Comparison of ENCODE assay signal across 27 mouse cellular contexts in the genomic region with DNA sequence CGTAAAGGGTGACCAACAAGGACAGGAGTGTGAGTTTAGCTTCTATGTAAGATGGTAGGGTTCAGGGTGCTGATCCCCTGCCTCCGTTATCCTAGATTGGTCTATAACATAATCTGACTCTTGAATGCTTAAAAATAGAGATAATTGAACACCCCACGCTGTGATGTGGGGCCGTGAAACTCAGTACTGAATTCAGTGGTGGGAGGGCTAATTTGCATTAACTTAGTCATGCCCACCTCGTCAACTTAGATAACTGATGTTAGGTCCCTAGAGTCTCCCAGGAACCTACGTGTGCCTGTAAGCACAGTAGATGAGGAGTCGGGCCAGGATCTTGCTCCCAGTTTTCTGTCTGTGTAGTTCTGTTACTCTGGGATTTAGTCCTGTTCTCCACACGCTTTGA. TPM values are rescaled to one million over a fixed set of nuclear protein-coding genes. Genes with fewer than 3 reads are reported as not detected.
DNase-seq lines count a peak whose midpoint lies in the region; ATAC-seq and TF ChIP-seq lines count a peak whose summit lies in the region.
"Had no signal": no experiment of that assay in that cellular context is flagged by ENCODE, and none has a peak within 500 bp of the region (broad histone marks: within the 10 kb centered on the region; RNA-seq: fewer than 3 reads in every experiment).

No protein-coding gene starts in this region.

- in situ Hi-C loops in CH12.LX (cut with MboI; ENCODE audit: low pct_ligation_motif_present, low pct_unique_long_range_greater_than_20kb, low sequenced_read_pairs) = no loop called here

- no peaks in the 10 kb centered on the region for H3K9me3 ChIP-seq in CH12.LX (replicated peaks; ENCODE audit: low read length)
- H3K9me3 ChIP-seq: embryonic facial prominence, embryonic 10.5 days; embryonic facial prominence, embryonic 12.5 days; forebrain, embryonic 13.5 days; forebrain, embryonic 15.5 days had no signal

- H3K4me3 ChIP-seq in CH12.LX (replicated peaks in 1 of 3; ENCODE audit: low read depth in 2 of 3, low read length in 2 of 3, poor library complexity in 1 of 3) = no peak overlapping the region
- H3K4me3 ChIP-seq in brown adipose tissue, adult 24 weeks (ENCODE audit: insufficient read depth, low read depth, low read length) = no peak overlapping the region
- H3K4me3 ChIP-seq: embryonic facial prominence, embryonic 10.5 days; embryonic facial prominence, embryonic 12.5 days; forebrain, embryonic 13.5 days; forebrain, embryonic 15.5 days had no signal

- DNase-seq in frontal cortex, postnatal 10 days (ENCODE audit: low spot score in 2 of 2) = no peak
- DNase-seq in CH12.LX (ENCODE audit: extremely low read depth) = no peak
- no peak for DNase-seq in layer of hippocampus, postnatal 14 days (ENCODE audit: low spot score in 2 of 2)
- DNase-seq: adrenal gland, adult 2 months; adrenal gland, postnatal 25 days; B cell, adult 2 months; cerebellum, adult 11 months; cerebellum, adult 18-20 months; cerebellum, adult 9-10 months; cerebellum, postnatal 10 days; cerebellum, postnatal 25 days; forebrain, postnatal 0 days had no signal

- TF ChIP-seq EP300 in CH12.LX (IDR thresholded peaks at IDR 0.05; ENCODE audit: low read length) = no peak

- H3K4me2 ChIP-seq in CH12.LX (ENCODE audit: insufficient read depth, low read depth, poor library complexity, severe bottlenecking) = peak overlapping the region; percentile 3; the same call in 1 of the 2 replicates
- H3K4me2 ChIP-seq: embryonic facial prominence, embryonic 12.5 days; forebrain, embryonic 13.5 days; forebrain, embryonic 15.5 days had no signal

- no peak for TF ChIP-seq RAD21 in CH12.LX (IDR thresholded peaks at IDR 0.05; ENCODE audit: low read depth, low read length)

- peak; percentile 85 for ATAC-seq in frontal cortex, adult (ENCODE audit: low TSS enrichment)
- ATAC-seq: CD4-positive, CD25-positive, alpha-beta regulatory T cell, adult 4 months; forebrain, embryonic 13.5 days; forebrain, embryonic 15.5 days; forebrain, postnatal 0 days had no signal

- dilution Hi-C loops in CH12.LX (cut with MboI; ENCODE audit: extremely low pct_ligation_motif_present, extremely low pct_unique_long_range_greater_than_20kb, low sequenced_read_pairs) = no loop called here

- H3K27me3 ChIP-seq in CH12.LX (replicated peaks) = no peaks in the 10 kb centered on the region
- H3K27me3 ChIP-seq: embryonic facial prominence, embryonic 12.5 days; forebrain, embryonic 13.5 days; forebrain, embryonic 15.5 days had no signal

- H3K27ac ChIP-seq in CH12.LX (ENCODE audit: insufficient read depth, low read depth) = no peak overlapping the region
- peak overlapping the region; percentile 87 for H3K27ac ChIP-seq in brown adipose tissue, adult 24 weeks (replicated peaks; ENCODE audit: low read depth, low read length)
- H3K27ac ChIP-seq: embryonic facial prominence, embryonic 10.5 days; embryonic facial prominence, embryonic 12.5 days; forebrain, embryonic 13.5 days; forebrain, embryonic 15.5 days had no signal

- H3K36me3 ChIP-seq in CH12.LX (replicated peaks in 1 of 2; ENCODE audit: control insufficient read depth in 1 of 2, insufficient read depth in 1 of 2, low read length in 1 of 2) = no peaks in the 10 kb centered on the region
- H3K36me3 ChIP-seq: embryonic facial prominence, embryonic 10.5 days; embryonic facial prominence, embryonic 12.5 days; forebrain, embryonic 15.5 days had no signal

- no peak overlapping the region for H3K9ac ChIP-seq in CH12.LX (ENCODE audit: insufficient read depth, low read depth)
- H3K9ac ChIP-seq: embryonic facial prominence, embryonic 12.5 days; forebrain, embryonic 13.5 days; forebrain, embryonic 15.5 days; forebrain, postnatal 0 days had no signal

- no peak for TF ChIP-seq CTCF in CH12.LX (conservative IDR thresholded peaks at IDR 0.05 in 1 of 2, IDR thresholded peaks at IDR 0.05 in 1 of 2; ENCODE audit: low read depth in 2 of 2, low read length in 2 of 2)

- H3K79me2 ChIP-seq in CH12.LX (replicated peaks; ENCODE audit: control insufficient read depth, extremely low read depth, insufficient read depth, poor library complexity, severe bottlenecking) = no peaks in the 10 kb centered on the region

- H3K4me1 ChIP-seq in CH12.LX (ENCODE audit: control insufficient read depth in 1 of 2, insufficient read depth in 2 of 2) = peaks cover 4 to 17% of the 10 kb centered on the region in 2 experiments
- peaks cover 5% of the 10 kb centered on the region; the same call in 1 of the 2 replicates for H3K4me1 ChIP-seq in brown adipose tissue, adult 24 weeks (ENCODE audit: control insufficient read depth, insufficient read depth, insufficient read length, low read length)
- H3K4me1 ChIP-seq: embryonic facial prominence, embryonic 10.5 days; embryonic facial prominence, embryonic 12.5 days; forebrain, embryonic 13.5 days; forebrain, embryonic 15.5 days had no signal

- no peak for TF ChIP-seq POLR2A in CH12.LX (IDR thresholded peaks at IDR 0.05; ENCODE audit: low read depth, low read length)

TF ChIP-seq in CH12.LX, 34 proteins besides CTCF, POLR2A, EP300 and RAD21:
- TF ChIP-seq NRF1 (IDR thresholded peaks at IDR 0.05; ENCODE audit: low read depth, low read length) (no peak), TCF12 (IDR thresholded peaks at IDR 0.05; ENCODE audit: low read depth, low read length) (no peak), MXI1 (IDR thresholded peaks at IDR 0.05; ENCODE audit: low read depth, low read length) (no peak), JUN (IDR thresholded peaks at IDR 0.05; ENCODE audit: insufficient read depth, low read depth, low read length) (no peak), ZNF384 (IDR thresholded peaks at IDR 0.05; ENCODE audit: low read depth, low read length) (no peak), NELFE (IDR thresholded peaks at IDR 0.05; ENCODE audit: low read depth, low read length) (no peak), JUND (conservative IDR thresholded peaks at IDR 0.05; ENCODE audit: low read depth, low read length) (no peak), CHD1 (IDR thresholded peaks at IDR 0.05; ENCODE audit: low read depth, low read length) (no peak), UBTF (IDR thresholded peaks at IDR 0.05; ENCODE audit: low read depth, low read length) (no peak), CHD2 (IDR thresholded peaks at IDR 0.05; ENCODE audit: low read length) (no peak), SMC3 (IDR thresholded peaks at IDR 0.05; ENCODE audit: low read depth, low read length) (no peak), MAFK (IDR thresholded peaks at IDR 0.05; ENCODE audit: insufficient replicate concordance, low read length) (no peak), MEF2A (IDR thresholded peaks at IDR 0.05; ENCODE audit: borderline replicate concordance, low read depth, low read length) (no peak)

RNA-seq across cellular contexts. Expression of a gene that starts 50.3 kb away (rescaled TPM):
- total RNA-seq in CH12.LX (2012; rRNA removed) (not detected in 2 replicates), CH12.LX (2014; rRNA removed) (not detected in 2 replicates)
- not detected in 2 replicates for polyA plus RNA-seq in CH12.LX (2012; ENCODE audit: insufficient read length, low read depth)
- not detected in 2 replicates for polyA plus RNA-seq in brown adipose tissue, adult 24 weeks (2012; ENCODE audit: insufficient read depth, insufficient read length, missing spikeins)
- total RNA-seq in layer of hippocampus, postnatal 14 days (2021) = not detected
- total RNA-seq: adrenal gland, adult 2 months; adrenal gland, postnatal 10 days; adrenal gland, postnatal 25 days; adrenal gland, postnatal 4 days; ES-E14; forebrain, postnatal 0 days; MEL had no signal
- polyA plus RNA-seq: adrenal gland, adult 2 months; CD4-positive, CD25-positive, alpha-beta regulatory T cell, adult 4 months; cortical plate, adult 2 months; embryonic facial prominence, embryonic 10.5 days; embryonic facial prominence, embryonic 12.5 days; embryonic facial prominence, embryonic 14.5 days; forebrain, embryonic 11.5 days; forebrain, embryonic 13.5 days; forebrain, embryonic 15.5 days; forebrain, postnatal 0 days; frontal cortex, adult 2 months had no signal
